Mouse (Mus musculus) neural tube, embryonic 10.5 days (tissue): ENCODE measurements around the gene Ss18l2.
A peak's percentile ranks its signal among the peaks of the same experiment; 100 is the strongest.

Source experiments
- DNase-seq: peaks from one replicate; pipeline ENCODE4 v3.0.0-alpha.2; 2017; ENCODE audit warnings: low spot score; ENCODE audit errors: extremely low spot score

The Ss18l2 gene

DNA sequence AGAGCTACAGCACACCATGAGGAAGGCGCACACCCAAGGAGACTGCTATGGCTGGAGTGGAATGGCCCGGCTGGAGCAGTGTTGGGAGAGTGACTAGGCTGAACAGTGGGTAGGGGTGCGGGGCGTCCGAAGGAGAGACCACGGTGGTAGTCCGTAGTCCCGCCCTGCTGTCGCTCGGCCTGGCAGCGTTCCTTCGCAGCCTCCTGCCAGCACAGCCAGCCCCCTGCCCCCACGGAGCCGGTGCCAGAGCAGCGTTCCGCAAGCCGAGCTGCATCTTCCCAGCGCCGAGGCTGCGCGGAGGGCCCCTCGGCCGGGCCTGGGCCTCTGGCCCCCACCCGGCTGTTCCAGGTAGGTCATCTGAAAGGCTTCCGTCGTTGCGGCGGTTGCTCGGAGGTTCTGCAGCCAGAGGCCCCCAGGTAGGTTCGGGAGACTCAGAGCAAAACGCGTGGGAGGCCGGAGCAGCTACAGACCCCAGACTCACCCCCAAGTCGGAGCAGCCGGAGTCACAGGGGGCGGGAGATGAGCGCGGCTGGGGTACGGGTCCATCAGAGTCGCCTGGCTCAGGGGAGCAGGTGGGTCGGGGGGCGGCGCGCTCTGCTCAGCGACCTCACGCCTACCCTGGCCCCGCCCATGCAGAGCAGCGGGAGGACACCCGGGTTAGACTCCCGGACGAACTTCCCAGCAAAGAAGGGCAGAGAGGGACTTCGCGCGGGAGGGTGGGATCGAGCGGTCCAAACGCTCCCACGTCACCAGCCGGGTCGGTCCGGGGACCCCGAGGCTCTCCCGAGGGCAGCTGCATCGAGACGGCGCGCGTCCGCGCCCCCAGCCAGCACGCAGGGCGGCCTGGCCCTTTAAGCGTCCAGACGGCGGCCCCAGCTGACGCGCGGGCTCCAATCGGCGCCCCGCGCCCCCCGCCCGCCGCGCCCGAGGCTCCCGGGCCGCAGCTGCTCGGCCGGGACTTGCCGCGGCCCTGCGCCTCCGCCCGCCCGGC, 49.3 kb downstream of the Ss18l2 start, which contains the start of gene Zfp651:
Gene Zfp651 (plus strand): TSS at position 240 of the 991 bp plus-strand sequence.
- peak; percentile 83 for DNase-seq

DNA sequence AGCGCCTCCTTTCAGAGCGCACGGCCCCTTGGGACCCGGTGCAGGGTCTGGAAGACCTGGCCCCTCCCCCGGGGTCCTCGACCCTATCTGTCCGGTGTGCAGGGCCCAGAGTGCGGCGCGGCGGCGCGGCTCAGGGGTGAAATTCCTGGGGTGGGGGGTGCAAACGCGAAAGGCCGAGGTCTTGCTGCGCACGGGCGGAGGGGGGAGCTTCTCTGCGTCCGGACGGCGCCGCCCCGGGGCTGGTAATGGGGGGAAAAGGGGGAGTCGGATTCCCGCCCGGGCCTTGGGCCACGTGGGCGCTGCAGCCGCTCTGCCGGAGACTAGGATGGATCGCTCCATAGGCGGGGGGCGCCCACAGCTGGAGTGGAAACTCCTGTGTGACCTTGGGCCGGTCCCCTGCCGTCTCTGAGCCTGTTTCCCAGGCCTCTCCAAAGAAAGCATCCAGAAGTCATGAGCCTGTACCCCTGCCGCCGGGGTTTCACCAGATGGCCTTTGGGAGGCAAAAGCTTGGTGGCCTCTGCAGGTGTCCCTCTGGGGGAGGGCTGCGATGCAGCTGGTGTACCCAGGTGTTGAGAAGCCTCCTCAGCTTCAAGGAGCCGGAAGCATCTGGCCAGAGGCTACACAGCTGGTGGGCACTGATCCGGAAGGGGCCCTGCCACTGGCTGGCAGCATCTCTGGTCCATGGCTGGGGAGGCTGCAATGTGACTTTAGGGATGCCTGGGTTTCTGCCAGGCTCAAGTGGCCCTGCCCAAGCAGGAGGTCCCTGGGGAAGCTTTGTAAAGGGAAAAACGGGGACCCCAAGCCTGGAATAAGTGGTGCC, 50.4 kb downstream of the Ss18l2 start:
- peak; percentile 85 for DNase-seq

GRCm38 (mm10) chr9:121761091-121761665, 51.0 kb downstream of the Ss18l2 start:
- DNase-seq: no peak

GRCm38 (mm10) chr9:121761787-121762186, 51.7 kb downstream of the Ss18l2 start:
- no peak for DNase-seq

DNA sequence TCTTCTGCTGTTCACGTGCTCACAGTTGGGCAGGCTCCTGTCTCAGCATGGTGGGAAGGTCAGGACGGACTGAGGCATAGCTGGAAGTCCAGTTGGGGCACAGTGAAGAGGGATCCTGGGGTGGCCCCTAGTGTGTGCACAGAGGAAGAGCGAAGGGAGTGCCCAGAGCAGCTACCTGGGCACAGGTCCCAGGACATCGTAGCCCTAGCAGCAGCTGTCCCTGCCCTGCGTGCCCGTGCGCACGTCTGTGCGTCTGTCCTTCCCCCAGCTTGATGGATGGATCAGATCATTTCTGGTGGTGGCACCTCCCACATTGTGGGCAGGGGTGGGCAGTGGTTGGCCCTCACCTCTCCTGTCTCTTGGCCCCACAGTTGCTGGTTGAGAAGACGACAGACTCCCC, 52.1 kb downstream of the Ss18l2 start:
- DNase-seq: no peak

DNA sequence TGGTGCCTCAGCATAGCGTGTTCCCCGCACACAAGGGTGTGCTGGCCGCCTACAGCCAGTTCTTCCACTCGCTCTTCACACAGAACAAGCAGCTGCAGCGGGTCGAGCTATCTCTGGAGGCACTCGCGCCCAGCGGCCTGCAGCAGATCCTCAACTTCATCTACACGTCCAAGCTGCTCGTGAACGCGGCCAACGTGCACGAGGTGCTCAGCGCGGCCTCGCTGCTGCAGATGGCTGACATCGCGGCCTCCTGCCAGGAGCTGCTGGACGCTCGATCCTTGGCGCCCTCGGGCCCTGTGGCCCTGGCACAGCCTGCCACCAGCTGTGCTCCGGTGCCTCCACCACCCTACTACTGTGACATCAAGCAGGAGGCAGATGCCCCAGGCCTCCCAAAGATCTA, 52.6 kb downstream of the Ss18l2 start:
- no peak for DNase-seq
